Comparison of ENCODE assay signal across 8 mouse cellular contexts in genomic region chr3:95315094-95315843, GRCm38 (mm10). TPM values are rescaled to one million over a fixed set of nuclear protein-coding genes. Genes with fewer than 3 reads are reported as not detected.
DNase-seq lines count a peak whose midpoint lies in the region; ATAC-seq and TF ChIP-seq lines count a peak whose summit lies in the region.

No protein-coding gene starts in this region.

- peak overlapping the region; percentile 94 for H3K4me2 ChIP-seq in heart, embryonic 16.5 days (ENCODE audit: low read depth, low read length)
- peak overlapping the region; percentile 92 for H3K4me2 ChIP-seq in lung, embryonic 14.5 days

- H3K4me3 ChIP-seq in forebrain, embryonic 10.5 days, result peak overlapping the region; percentile 80
- peak overlapping the region; percentile 93 for H3K4me3 ChIP-seq in heart, embryonic 16.5 days (ENCODE audit: low read length)
- H3K4me3 ChIP-seq in lung, embryonic 14.5 days (ENCODE audit: low read depth, low read length), result peak overlapping the region; percentile 94

- H3K36me3 ChIP-seq in forebrain, embryonic 10.5 days (replicated peaks), result peaks cover 24% of the 10 kb centered on the region
- H3K36me3 ChIP-seq in heart, embryonic 16.5 days (ENCODE audit: control insufficient read depth, insufficient read depth), result peaks cover 6% of the 10 kb centered on the region
- H3K36me3 ChIP-seq in lung, embryonic 14.5 days (ENCODE audit: insufficient read depth), result peaks cover 9% of the 10 kb centered on the region

- H3K9ac ChIP-seq in heart, embryonic 16.5 days (ENCODE audit: low read length), result peak overlapping the region; percentile 99
- H3K9ac ChIP-seq in lung, embryonic 14.5 days, result peak overlapping the region; percentile 99

- under 1% methylated on average over 71 of the region's 71 CpGs for WGBS in forebrain, embryonic 10.5 days
- WGBS in heart, embryonic 16.5 days, result under 1% methylated on average over 70 of the region's 71 CpGs
- under 1% methylated on average over 69 of the region's 71 CpGs for WGBS in lung, embryonic 14.5 days

- peak; percentile 77 to 82 for DNase-seq in CD8-positive naive resting alpha-beta T cell, adult 2 months (ENCODE audit: low read depth in 2 of 2, low spot score in 2 of 2)
- peak; percentile 82 for DNase-seq in brain, adult 2 months (ENCODE audit: low read depth, low spot score)
- DNase-seq in forebrain, embryonic 10.5 days (ENCODE audit: extremely low spot score, low spot score), result peak; percentile 88
- DNase-seq in kidney, postnatal 36 days, result peak; percentile 93 to 96
- peak; percentile 94 for DNase-seq in lung, embryonic 14.5 days
- DNase-seq in testis, postnatal 14 days (ENCODE audit: low spot score), result peak; percentile 87

- ATAC-seq in heart, embryonic 16.5 days (replicated peaks; ENCODE audit: extremely low read depth, insufficient read depth, low FRiP score), result peak; percentile 91
- ATAC-seq in lung, embryonic 14.5 days (ENCODE audit: insufficient read depth), result peak; percentile 94
- ATAC-seq in neutrophil, adult 5-6 weeks (ENCODE audit: extremely low read depth, insufficient number of reproducible peaks, low FRiP score, poor library complexity, severe bottlenecking), result peak; percentile 75

- H3K9me3 ChIP-seq in forebrain, embryonic 10.5 days, result no peaks in the 10 kb centered on the region
- H3K9me3 ChIP-seq in heart, embryonic 16.5 days (replicated peaks; ENCODE audit: control insufficient read depth, low read length), result no peaks in the 10 kb centered on the region
- H3K9me3 ChIP-seq in lung, embryonic 14.5 days (ENCODE audit: low read depth, low read length), result no peaks in the 10 kb centered on the region

- peaks cover 60% of the 10 kb centered on the region for H3K4me1 ChIP-seq in forebrain, embryonic 10.5 days
- peaks cover 38% of the 10 kb centered on the region for H3K4me1 ChIP-seq in heart, embryonic 16.5 days (ENCODE audit: control insufficient read depth, insufficient read depth, low read length)
- peaks cover 20% of the 10 kb centered on the region; the same call in 1 of the 2 replicates for H3K4me1 ChIP-seq in lung, embryonic 14.5 days (ENCODE audit: insufficient read depth)

- no peaks in the 10 kb centered on the region for H3K27me3 ChIP-seq in forebrain, embryonic 10.5 days (ENCODE audit: poor library complexity, severe bottlenecking)
- no peaks in the 10 kb centered on the region for H3K27me3 ChIP-seq in heart, embryonic 16.5 days (ENCODE audit: control insufficient read depth, insufficient read depth, low read length)
- no peaks in the 10 kb centered on the region for H3K27me3 ChIP-seq in lung, embryonic 14.5 days (ENCODE audit: insufficient read depth, low read length)

- H3K27ac ChIP-seq in forebrain, embryonic 10.5 days, result peak overlapping the region; percentile 99
- peak overlapping the region; percentile 96 for H3K27ac ChIP-seq in heart, embryonic 16.5 days (ENCODE audit: low read length)
- peak overlapping the region; percentile 90 for H3K27ac ChIP-seq in lung, embryonic 14.5 days (ENCODE audit: low read depth)

- TF ChIP-seq CTCF in lung, embryonic 14.5 days (IDR thresholded peaks at IDR 0.05; ENCODE audit: low read depth), result peak; percentile 65

RNA-seq across cellular contexts. Expression of gene Cers2, which starts 0.7 kb away (rescaled TPM):
- polyA plus RNA-seq in forebrain, embryonic 10.5 days (2016; fragmentation: Nextera tagmentation; extraction: Ambion mirVana), result 119 and 130 TPM in 2 replicates
- polyA plus RNA-seq in heart, embryonic 16.5 days (2015; fragmentation: Nextera tagmentation; extraction: Ambion mirVana), result 139 and 145 TPM in 2 replicates
- 170 and 185 TPM in 2 replicates for polyA plus RNA-seq in lung, embryonic 14.5 days (2014; fragmentation: Nextera tagmentation; extraction: Ambion mirVana)
- total RNA-seq in neutrophil, adult 5-6 weeks (2017), result 162 and 168 TPM in 2 replicates

RNA-seq across cellular contexts. Expression of gene Anxa9, which starts 8.3 kb away (rescaled TPM):
- 1.8 and 1.9 TPM in 2 replicates for polyA plus RNA-seq in forebrain, embryonic 10.5 days (2016; fragmentation: Nextera tagmentation; extraction: Ambion mirVana)
- 0.60 and 0.79 TPM in 2 replicates for polyA plus RNA-seq in heart, embryonic 16.5 days (2015; fragmentation: Nextera tagmentation; extraction: Ambion mirVana)
- polyA plus RNA-seq in lung, embryonic 14.5 days (2014; fragmentation: Nextera tagmentation; extraction: Ambion mirVana), result 1.8 and 2.0 TPM in 2 replicates
- 1.5 and 2.3 TPM in 2 replicates for total RNA-seq in neutrophil, adult 5-6 weeks (2017)

RNA-seq across cellular contexts. Expression of gene Prune1, which starts 33.4 kb away (rescaled TPM):
- 26.2 and 26.9 TPM in 2 replicates for polyA plus RNA-seq in forebrain, embryonic 10.5 days (2016; fragmentation: Nextera tagmentation; extraction: Ambion mirVana)
- 28.1 and 31.4 TPM in 2 replicates for polyA plus RNA-seq in heart, embryonic 16.5 days (2015; fragmentation: Nextera tagmentation; extraction: Ambion mirVana)
- 20.0 and 23.5 TPM in 2 replicates for polyA plus RNA-seq in lung, embryonic 14.5 days (2014; fragmentation: Nextera tagmentation; extraction: Ambion mirVana)
- 12.0 and 13.3 TPM in 2 replicates for total RNA-seq in neutrophil, adult 5-6 weeks (2017)

RNA-seq across cellular contexts. Expression of gene Mindy1, which starts 34.1 kb away (rescaled TPM):
- polyA plus RNA-seq in forebrain, embryonic 10.5 days (2016; fragmentation: Nextera tagmentation; extraction: Ambion mirVana), result 27.2 and 27.9 TPM in 2 replicates
- polyA plus RNA-seq in heart, embryonic 16.5 days (2015; fragmentation: Nextera tagmentation; extraction: Ambion mirVana), result 24.7 and 28.2 TPM in 2 replicates
- polyA plus RNA-seq in lung, embryonic 14.5 days (2014; fragmentation: Nextera tagmentation; extraction: Ambion mirVana), result 36.5 and 40.0 TPM in 2 replicates
- 107 and 116 TPM in 2 replicates for total RNA-seq in neutrophil, adult 5-6 weeks (2017)

RNA-seq across cellular contexts. Expression of gene Setdb1, which starts 41.7 kb away (rescaled TPM):
- polyA plus RNA-seq in forebrain, embryonic 10.5 days (2016; fragmentation: Nextera tagmentation; extraction: Ambion mirVana), result 59.1 and 64.2 TPM in 2 replicates
- polyA plus RNA-seq in heart, embryonic 16.5 days (2015; fragmentation: Nextera tagmentation; extraction: Ambion mirVana), result 20.1 and 21.5 TPM in 2 replicates
- 50.7 and 52.0 TPM in 2 replicates for polyA plus RNA-seq in lung, embryonic 14.5 days (2014; fragmentation: Nextera tagmentation; extraction: Ambion mirVana)
- 30.6 and 39.3 TPM in 2 replicates for total RNA-seq in neutrophil, adult 5-6 weeks (2017)

Comparison
In these comparisons a context has a peak if more than half of its experiments do, and no peak if none do; other contexts are left out.
1. Peak in every context shown above with its lines: DNase-seq, ATAC-seq, H3K4me3 ChIP-seq and H3K27ac ChIP-seq.